Mouse (Mus musculus) CH12F3 (cell line): ENCODE data around the gene Lsm7.

Source experiments
- in situ Hi-C: fragments of 300-500 bp; cut with MboI; formaldehyde crosslinking; loops from 2 replicates; pipeline ENCODE4 v1.14.3; 2020; ENCODE audit warnings: low sequenced_read_pairs

Lsm7 gene

GRCm38 (mm10) chr10:80876594-80876993 lies 21.6 kb upstream of the Lsm7 start:
- in situ Hi-C loops = loop anchor here (5.0 kb wide), 1 partner anchor 116 kb away; no protein-coding TSS in a partner anchor

GRCm38 (mm10) chr10:80876028-80876427 lies 21.0 kb upstream of the Lsm7 start:
- in situ Hi-C loops = loop anchor here (5.0 kb wide), 1 partner anchor 116 kb away; no protein-coding TSS in a partner anchor

DNA sequence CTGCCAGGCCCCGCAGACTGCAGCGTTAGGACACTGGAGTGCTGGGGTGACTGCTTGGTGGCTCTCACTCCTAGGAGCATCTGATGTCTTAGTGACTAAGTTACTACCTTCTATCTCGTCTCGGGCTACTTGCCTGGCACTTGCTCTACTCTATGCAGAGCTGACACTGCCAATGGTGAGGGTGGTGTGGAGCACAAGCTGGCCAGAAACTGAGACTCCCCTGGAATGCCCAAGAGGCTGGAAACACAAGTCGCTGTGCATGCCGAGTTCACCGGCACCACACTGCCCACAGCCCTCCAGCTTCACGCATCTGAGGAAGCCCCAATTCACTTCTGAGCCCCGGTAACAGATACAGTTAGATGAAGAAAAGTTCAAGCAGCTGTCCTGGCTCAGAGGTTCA lies 19.0 kb upstream of the Lsm7 start:
- in situ Hi-C loops = no loop called here

GRCm38 (mm10) chr10:80871581-80871980 lies 16.6 kb upstream of the Lsm7 start, which contains the start of gene Tmprss9:
Gene Tmprss9 (plus strand): TSS chr10:80871848.
- in situ Hi-C loops = no loop called here

- in situ Hi-C loops = no loop called here
These were observed 16.0 kb upstream of the Lsm7 start for GRCm38 (mm10) chr10:80870993-80871392.

- in situ Hi-C loops = no loop called here
These were observed 9.4 kb upstream of the Lsm7 start for GRCm38 (mm10) chr10:80864446-80864845.

- in situ Hi-C loops = no loop called here
These were observed 7.3 kb upstream of the Lsm7 start for GRCm38 (mm10) chr10:80862305-80862704.

- in situ Hi-C loops = no loop called here
These were observed 3.4 kb upstream of the Lsm7 start for GRCm38 (mm10) chr10:80858350-80858935.

DNA sequence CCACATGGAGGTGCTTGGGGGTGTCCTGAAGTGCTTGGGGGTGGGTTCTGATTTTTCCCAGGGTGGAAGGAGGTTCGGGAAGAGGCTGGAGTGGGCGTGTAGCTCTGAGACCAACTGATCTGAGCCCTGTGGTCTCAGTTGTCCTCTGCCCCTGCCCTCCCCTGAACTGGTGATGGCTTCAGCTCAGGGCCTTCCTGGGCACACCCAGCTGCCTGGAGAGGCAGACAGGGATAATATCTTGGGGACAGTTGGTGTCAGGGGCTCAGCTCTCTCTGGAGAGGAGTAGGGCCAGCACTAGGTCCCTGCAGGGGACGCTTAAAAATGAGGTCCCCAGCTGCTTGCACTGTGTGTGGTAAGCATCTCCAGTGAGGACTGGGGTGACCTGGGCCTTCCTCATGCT lies 2.8 kb upstream of the Lsm7 start:
- in situ Hi-C loops = no loop called here

DNA sequence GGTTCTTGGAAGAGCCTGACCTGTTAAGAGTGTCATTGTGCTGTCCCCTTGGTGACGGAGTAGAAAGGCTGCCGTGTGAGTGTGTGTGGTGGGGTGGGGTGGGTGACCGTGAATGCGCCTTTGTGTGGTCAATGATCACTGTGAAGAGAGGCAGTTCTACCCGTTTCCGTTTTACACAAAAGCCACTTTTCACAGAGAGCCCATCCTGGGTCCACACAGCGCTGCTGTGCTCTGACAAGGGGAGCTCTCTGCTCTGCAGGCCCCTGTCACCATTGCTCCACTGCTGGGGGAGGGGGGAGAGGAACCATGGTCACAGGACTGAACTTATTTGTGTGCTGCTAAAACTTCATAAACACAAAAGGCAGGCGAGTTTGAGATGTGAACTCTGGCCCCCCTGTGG lies 2.4 kb upstream of the Lsm7 start:
- in situ Hi-C loops = no loop called here

- in situ Hi-C loops = no loop called here
These were observed 1.9 kb upstream of the Lsm7 start for GRCm38 (mm10) chr10:80856908-80857307.

DNA sequence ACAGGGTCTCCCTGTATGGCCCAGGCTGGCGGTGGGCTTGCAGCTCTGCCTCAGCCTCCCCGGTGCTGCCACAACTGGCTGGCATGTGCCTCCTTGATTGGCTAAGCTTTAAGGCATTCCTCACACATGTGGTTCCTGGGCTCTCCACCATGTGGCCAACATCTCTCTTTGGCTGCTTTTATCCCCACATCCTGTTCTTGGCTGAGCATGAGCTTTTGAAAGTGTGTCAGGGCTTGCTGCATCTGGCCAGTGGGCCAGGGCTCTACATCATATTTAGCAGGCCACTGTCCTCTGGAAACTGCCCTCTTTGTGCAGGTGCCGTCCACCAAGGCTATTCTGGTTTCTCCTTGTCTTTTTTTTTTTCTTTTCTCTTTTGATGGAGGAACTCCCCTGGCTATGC lies 1.3 kb upstream of the Lsm7 start:
- in situ Hi-C loops = no loop called here

DNA sequence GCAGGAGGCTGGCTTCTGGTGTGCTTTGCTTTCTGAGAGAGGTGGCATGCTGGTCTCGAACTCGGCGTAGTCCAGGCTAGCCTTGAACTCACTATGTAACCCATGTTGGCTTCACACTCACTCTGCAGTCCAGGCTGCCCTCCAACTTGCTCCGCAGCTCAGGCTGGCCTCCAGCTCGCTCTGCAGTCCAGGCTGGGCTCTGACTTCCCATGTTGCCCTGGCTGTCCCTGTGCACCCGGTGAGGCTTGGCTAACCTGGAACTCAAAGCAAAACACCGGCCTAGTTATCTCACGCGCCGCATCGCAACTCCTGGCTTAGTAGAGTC lies 702 bp upstream of the Lsm7 start:
- in situ Hi-C loops = no loop called here

DNA sequence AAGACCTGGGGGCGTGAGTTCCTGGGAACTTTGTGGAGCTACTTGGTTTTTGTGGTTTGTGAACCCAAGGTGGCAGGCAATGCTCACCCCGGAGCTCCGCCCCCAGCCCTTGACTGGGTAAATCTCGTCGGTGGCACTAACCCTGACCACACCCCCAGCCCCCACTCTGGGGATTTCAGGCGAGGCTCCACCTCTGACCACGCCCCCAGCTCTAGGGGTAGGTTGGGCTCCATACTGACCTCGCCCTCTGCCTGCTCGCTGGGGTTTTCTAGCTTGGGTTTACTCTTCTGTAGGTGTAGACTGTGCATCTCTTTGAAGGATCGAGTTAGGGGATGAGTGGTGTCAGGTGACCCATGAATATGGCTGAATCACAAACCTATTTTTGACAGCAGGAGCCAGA lies 6.4 kb downstream of the Lsm7 start:
- in situ Hi-C loops = no loop called here

- in situ Hi-C loops = no loop called here
These were observed 9.3 kb downstream of the Lsm7 start for GRCm38 (mm10) chr10:80845732-80846131.

DNA sequence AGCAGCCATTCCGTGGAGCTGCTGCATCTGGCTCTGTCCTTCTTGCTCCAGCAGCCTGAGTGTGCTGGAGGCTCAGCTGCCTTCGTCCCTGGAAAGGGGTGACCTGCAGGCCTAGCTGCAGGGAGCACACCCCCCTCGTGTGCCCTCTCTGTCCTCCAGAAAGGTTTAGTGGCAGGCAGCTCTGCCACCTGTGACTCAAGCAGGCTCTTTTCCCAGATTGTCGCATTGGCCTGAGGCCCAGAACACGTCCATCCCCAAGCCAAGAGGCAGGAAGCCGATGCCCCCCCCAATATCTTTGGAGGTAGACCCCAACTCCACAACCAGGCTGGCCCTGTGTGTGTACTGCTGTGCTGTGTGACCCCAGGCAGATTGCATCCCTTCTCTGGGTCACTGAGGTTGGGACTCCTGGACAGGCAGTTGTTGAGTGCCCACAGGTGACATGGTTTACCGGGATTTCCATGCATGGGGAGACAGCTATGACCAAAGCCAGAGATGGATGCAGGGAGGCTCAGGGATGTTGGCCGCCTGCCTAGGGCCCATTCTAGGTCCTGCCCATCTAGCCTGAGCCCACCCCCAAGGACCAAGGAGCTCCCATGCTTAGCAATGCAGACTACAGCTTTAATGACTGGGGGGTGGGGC lies 9.8 kb downstream of the Lsm7 start:
- in situ Hi-C loops = no loop called here

DNA sequence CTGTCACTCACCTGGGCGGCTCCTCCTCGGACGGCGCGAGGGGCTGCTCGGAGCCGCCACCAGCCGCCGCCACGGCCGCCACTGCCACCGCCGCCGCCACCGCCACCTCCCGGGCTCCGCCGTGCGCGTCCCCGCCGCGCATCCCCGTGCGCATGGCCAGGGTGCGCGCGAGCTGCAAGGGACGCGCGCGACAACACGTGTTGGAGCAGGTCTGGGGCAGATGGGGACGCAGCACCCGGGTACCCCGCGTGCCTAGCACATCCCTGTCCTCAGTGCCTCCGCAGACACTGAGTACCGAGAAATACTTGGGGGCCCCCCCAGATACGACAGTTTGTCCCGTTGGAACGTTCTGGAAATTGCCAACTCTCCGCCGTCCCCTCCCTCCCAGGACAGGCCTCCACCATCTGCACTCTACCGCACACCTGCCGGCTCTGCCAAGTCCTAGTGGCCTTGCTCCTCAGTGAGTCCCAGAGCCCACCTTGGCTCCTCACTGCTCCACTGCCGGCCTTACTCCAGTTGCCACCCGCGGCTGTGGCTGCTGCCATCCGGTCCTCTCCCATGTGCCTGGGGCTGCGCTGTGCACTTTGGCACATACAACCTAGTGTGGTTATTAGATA lies 11.0 kb downstream of the Lsm7 start, which contains the start of gene Lingo3:
Lingo3 (minus strand) TSS at position 109 of the 617 bp plus-strand sequence.
- in situ Hi-C loops = no loop called here

- in situ Hi-C loops = no loop called here
These were observed 11.7 kb downstream of the Lsm7 start for GRCm38 (mm10) chr10:80843087-80843930.

- in situ Hi-C loops = no loop called here
These were observed 12.7 kb downstream of the Lsm7 start for GRCm38 (mm10) chr10:80842334-80842733.

DNA sequence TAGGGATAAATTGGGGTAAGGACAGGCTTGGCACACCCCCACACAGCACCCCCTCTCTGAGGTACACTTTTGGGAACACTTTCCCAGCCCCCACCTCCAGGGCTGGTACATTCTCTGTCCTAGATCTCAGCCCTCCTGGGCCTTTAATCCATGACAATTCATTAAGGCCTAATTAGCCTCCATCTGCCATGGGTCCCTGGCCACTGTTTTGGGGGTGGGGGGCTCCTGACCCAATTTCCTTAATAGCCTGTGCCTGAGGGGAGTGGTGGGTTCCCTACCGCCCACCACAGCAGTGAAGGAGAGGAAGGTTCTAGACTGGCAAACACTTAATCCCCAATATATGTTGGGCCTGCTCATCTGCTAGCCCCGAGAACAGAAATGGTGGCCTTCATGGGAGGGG lies 13.3 kb downstream of the Lsm7 start:
- in situ Hi-C loops = no loop called here

GRCm38 (mm10) chr10:80839848-80840247 lies 15.2 kb downstream of the Lsm7 start:
- in situ Hi-C loops = no loop called here
